Mouse (Mus musculus) right cerebral cortex, postnatal 10 days (tissue): ENCODE results near the gene Igsf3.
A peak's percentile ranks its signal among the peaks of the same experiment; 100 is the strongest.

Experiments
- DNase-seq, 2 experiments: peaks; one replicate each; pipeline ENCODE4 v3.0.0; 2021; ENCODE audit warnings: low spot score in 2 of 2

Gene Igsf3

DNA sequence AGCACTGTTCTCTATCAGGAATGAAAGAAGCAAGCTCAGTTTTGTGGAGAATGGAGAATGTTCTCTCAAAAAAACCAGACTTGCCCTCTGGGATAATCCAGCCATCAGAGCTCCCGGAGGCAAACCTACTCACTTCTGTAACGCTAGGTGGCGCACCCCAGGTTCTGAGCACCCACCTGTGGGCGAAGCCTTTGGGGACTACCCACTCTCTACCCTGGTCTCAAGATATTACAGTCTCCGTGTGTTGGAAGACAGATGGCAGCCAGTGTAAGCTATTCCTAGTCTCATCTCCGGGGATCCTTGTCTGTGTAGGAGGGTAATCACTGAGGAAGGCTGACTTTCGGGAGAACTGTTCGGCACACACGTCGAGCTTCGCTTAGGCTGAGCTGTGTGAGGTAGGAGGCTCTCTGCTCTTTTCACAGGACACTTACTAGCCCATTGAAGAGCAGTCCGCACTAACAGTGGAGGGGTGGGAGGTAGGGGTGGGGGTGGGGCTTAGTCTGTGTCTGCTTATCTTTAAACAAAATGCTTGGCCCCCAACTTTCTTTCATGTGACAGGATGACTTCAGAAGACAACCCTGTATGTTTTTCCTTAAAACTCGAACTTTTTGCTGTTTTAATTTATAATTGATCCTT, 4.4 kb upstream of the Igsf3 start:
- peak; percentile 84 for DNase-seq

DNA sequence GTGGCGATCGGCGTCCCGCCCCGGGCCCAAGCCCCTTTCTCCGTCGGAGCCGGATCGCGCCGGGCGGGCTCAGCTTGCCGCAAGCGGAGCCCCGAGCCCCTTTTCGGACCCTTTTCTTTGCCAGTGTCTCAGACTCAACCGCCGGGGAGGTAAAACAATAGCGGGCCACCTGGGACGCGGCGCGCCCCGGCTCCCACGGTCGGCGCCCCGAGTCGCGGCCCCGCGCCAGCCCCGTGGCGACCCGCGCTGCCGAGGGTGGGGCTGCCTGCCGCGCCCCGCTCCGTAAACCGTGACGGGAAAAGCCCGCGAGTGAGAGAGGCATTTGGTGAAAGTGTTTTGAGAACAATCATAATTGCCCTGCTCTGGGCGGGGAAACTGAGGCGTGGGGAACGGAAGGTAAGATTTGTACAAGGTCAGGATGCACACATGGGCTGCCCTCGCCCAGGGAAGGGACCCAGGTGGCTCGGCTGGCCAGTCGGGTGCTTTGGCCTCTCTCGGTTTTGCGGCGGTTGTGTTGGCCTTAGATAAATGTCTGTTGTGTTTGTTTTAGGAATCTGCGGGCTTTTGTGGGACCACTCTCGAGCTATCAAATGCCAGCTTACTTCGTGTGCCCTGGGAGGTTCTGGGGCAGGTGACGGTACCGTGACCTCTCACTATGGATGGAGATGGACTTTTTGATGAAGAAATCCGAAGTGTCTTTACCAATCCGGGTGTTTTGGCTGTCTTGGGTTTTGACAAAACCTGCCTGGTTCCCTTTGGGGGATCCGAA, 557 bp downstream of the Igsf3 start:
- DNase-seq: peak in 1 of 2 experiments; percentile 37

- no peak for DNase-seq
Observed at GRCm38 (mm10) chr3:101378102-101378501, 1.2 kb downstream of the Igsf3 start.

- peak; percentile 75 to 79 for DNase-seq
Observed at GRCm38 (mm10) chr3:101379789-101380188, 2.9 kb downstream of the Igsf3 start.

DNA sequence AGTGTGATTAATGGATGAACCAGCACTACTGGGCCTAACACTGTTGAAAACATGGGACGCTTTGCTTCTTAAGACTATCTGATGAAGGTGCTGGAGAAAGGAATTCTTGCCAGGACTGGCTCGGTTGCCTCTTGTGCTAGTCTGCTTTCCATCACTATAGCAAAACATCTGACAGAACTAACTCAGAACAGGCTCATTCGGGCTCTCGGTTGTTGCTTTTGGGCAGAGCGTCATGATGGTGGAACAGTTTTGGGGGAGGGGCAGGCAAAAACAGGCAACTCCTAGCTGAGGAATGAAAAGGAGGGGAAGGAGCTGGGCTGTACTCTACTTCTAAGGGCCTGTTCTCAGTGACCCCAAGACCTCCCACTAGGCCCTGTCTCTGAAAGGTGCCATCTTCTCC, 4.8 kb downstream of the Igsf3 start:
- DNase-seq: no peak

DNA sequence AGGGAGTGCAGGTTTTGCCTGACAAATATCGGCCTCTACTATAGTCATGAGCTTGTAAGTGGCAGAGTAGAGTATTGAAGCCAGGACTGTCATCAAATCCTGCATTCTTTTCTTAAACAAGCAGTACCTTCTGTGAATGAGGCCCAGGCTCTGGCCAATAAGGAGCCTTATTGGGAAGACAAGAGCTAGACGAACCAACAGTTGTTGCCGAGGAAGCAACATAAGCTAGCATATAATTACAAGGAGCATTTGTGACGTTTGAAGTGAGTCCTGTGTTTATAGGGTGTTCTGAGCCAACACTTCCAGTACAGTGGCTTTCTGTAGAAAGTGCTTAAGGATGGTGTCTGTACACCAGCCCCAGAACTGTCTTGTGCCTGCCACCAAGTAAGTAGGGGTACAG, 5.9 kb downstream of the Igsf3 start:
- no peak for DNase-seq

DNA sequence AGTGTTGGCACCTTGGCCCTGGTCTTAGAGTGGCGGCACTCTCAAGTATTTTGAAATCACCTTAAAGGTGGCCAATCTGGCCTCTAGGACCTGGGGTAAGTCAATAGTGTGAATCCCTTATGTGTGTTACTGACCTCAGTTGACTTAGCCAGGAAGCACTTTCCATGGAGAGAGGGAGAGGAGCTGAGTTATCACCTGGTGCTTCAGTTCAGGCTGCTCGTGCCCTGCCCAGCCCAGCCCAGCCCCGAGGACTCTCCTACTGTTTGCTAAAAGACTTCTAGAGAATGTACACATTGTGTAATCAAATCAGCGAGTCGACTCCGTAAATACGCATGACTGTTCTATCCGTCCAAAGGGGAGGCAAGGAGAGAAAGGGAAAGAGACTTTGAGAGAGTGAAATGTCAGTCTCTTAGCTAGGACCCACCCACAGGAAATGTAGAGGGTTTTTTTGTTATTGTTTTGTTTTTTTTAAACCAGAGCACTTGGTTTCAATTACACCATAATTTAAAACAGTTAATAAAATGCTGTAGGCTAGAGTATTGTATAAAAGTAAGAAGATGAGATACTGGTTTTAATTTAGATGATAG, 9.6 kb downstream of the Igsf3 start:
- no peak for DNase-seq

- DNase-seq: no peak
Observed at GRCm38 (mm10) chr3:101387849-101388248, 11.0 kb downstream of the Igsf3 start.

- no peak for DNase-seq
Observed at GRCm38 (mm10) chr3:101389566-101389965, 12.7 kb downstream of the Igsf3 start.

DNA sequence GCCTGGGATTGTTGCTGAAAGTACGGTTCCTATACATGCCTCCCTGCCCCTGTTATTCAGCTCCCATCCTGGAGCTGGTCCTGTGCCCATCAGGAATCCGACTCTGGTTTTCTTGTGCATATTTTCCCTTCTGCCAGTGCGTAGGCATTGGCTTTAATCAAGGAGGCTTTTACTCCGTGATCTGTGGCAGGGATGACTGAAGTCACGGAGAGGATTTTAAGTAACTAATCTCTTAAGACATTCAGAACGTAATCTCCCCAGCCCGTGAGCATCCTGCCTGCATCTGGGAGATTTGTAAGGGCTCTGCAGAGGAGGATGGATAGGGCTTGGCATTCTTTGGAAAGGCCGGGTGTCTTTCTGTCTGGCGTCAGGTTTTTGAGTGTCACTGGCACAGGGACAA, 13.6 kb downstream of the Igsf3 start:
- DNase-seq: no peak

DNA sequence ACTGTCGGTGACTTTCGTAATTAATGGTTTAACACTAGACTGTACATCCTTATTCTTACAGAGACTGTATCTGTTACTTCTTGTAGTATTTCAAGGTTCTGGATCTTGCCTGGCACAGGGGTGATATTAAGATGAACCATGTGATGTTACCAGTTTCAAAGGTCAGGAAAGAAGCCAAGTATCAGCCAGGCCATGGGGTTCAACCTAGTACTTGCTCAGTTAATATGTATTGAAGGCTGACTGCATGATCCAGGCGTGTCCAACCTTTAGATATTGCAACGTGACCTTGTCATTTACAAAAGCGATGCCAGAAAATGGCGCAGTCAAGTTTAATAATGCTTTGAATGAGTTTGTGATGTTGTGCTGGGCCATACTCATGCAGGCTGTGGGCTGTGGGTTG, 15.1 kb downstream of the Igsf3 start:
- DNase-seq: no peak

DNA sequence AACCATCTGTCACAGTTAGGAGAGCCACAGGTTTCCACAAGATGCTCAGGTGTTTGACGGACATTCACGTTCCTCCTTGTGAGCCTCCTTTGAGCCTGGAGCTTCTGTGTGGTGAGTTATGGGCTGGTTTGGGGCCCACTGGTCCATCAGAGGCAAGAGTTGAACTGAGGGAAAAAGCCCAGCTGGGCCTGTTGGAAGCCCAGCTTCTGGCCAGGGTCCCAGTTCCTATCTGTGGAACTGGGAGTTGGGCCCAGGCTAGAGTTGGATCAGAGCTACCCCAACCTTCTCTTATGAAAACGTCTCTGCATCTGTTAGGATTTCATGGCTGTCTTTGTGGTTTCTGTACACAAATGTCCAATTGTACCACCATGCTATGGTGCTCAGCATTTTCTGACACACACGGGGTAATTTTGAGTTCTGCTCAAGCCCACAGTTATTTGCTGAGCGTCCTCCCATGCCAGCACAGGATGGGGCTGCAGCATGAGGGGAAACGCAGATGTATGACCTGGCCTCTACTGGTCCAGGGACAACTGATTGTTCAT, 16.3 kb downstream of the Igsf3 start:
- DNase-seq: peak; percentile 66 to 72

- no peak for DNase-seq
Observed at GRCm38 (mm10) chr3:101393659-101394539, 17.0 kb downstream of the Igsf3 start.

DNA sequence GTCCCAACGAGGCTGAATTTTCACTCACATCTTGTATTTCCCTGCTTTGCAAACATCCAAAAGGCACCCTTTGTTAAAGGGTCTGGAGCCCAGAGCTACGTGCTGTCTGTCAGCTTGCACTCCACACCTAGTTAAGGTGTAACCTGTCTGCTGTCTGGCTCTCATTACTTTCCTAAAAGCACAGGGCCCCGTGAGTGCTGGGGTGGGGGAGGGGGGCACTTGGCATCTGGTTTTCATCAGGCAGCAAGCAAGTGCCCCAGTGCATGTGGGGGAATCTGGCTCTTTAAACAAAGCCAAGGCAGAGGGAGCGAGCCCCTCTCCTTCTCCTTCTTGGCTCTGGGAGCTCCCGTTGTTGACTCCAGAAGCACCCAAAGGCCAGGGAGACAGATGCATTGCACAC, 18.5 kb downstream of the Igsf3 start:
- no peak for DNase-seq

DNA sequence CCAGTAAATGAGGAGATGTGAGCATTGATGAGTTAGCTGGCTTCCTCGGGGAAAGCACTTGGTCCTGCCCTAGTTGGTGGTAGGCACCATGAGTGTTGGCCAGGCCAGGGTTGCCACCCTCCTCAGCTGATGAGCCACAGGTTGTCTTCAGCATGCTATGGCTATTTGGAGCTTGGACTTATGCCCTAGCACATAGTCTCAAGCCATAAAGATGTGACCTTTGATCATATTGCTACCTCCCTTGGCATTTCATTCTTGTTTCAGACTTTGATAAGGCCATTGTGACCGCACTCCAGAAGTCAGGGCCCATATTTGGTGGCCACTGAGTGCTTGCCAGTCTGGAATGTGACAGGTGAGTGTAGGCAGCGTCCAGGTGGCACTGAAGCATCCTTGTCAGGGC, 19.2 kb downstream of the Igsf3 start:
- DNase-seq: no peak

DNA sequence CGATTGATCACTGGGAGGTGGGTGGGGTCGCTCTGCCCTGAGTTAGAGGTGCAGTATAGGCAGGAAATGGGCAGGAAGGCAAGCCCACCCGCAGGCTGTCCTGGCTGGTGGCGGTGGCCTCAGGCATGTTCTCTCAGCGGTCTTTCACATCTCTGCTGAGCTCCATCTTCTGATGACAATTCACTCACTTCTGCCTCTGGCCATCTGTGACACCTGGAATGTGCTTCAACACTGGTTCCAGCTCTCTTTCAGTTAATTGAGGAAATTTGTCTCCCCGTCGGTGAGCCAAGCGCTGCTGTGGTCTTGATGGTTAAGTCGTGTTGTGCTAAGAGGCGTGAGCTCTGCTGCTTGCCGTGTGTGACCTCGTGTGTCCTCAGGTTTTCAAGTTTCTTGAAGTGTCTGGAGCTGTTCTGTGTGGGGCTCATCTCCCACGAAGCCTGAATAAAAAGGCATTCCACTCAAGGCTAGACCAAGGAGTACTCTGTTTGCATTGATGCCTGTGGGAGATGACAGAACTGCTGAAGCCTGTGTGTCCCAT, 19.9 kb downstream of the Igsf3 start:
- DNase-seq: no peak

- DNase-seq: no peak
Observed at GRCm38 (mm10) chr3:101397422-101397821, 20.5 kb downstream of the Igsf3 start.

GRCm38 (mm10) chr3:101398071-101398786, 21.3 kb downstream of the Igsf3 start:
- peak in 1 of 2 experiments; percentile 57 for DNase-seq

DNA sequence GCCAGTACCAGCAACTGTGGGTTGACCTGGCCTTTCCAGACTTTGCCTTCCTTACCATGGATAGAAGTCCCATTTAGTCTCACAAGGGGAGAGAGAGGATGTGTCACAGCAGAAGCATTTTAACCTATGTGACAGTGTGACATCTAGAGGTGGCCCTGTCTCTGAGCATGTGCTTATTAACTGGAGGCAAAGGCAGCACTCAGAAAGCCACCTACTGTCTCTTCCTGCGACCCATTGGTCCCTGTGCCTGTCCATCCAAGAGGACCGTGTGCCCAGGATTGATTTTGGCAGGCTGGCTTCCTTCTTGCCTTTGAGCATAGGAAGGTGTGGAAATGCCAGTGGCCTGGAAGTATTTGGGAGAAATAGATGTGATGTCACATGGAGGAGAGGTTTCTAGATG, 22.0 kb downstream of the Igsf3 start:
- no peak for DNase-seq

DNA sequence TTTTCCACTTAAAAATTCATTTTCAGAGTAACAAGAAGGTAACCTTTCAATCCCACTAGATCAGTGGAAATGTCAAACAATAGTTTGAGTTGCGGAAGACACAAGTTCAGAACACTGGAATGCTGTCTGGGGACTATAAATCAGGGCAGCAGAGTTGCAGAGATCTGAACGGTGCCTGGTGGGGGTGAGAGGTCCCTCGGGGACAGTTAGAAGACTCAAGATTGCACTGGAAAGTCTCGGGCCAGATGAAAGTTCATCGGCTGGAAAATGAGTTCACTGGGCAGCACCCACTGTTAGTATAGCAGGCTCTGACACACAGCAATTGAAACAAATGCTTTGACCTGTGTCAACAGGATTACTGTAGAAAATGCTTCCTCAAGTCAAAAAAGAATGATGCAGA, 24.6 kb downstream of the Igsf3 start:
- DNase-seq: no peak
